Mouse (Mus musculus) liver, adult 2 months (tissue): ENCODE measurements at regions not wholly inside any gene's neighbourhood (a gene's known extent, or its start where the extent isn't known, plus 50 kb on each side); places are given as distances from the start of the nearest gene placed in this dataset.

Experiments used
- CTCF ChIP-seq: fragments of 200-500 bp; IDR thresholded peaks from 2 replicates; pipeline ENCODE4 v1.5.1; 2011; ENCODE audit warnings: low read depth, low read length, control low read depth
- POLR2A ChIP-seq: fragments of 200-500 bp; IDR thresholded peaks from 2 replicates; pipeline ENCODE4 v1.6.1; 2011; ENCODE audit warnings: low read length, control low read depth; ENCODE audit not compliant: insufficient read depth; ENCODE audit errors: extremely low read depth

DNA sequence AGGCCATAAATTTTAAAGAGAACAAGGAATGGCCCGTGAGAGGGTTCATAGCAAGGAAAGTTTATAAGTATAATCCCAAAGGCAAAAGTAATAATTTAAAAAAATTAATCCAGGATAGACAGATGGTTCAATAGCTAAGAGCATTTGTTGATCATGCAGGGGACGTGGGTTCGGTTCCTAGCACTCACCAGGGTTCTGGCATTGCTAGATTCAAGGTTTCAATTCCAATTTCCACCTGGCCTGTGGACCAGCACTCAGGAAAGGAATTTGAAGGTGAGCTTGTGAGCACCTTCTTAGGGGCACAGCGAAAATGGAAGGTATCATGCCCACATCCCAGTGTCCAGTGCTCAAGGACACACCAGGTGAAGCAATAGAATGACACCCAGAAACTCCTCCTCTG is 278.2 kb downstream of the Cbln4 start:
- no peak for TF ChIP-seq POLR2A
- no peak for TF ChIP-seq CTCF
